Mouse (Mus musculus) adrenal gland, postnatal 10 days (tissue): ENCODE data around the gene 4632433K11Rik. TPM values are rescaled to one million over a fixed set of nuclear protein-coding genes. Genes with fewer than 3 reads are reported as not detected.

Experiments
- DNase-seq: peaks from one replicate; pipeline ENCODE4 v3.0.0; 2021; ENCODE audit warnings: mixed read lengths
- total RNA-seq, 2 experiments: library from RNA; stranded (reverse); gene quantifications; 2 replicates each; pipeline ENCODE4 v1.2.3; 2021

Gene 4632433K11Rik
- total RNA-seq, 2 experiments from 2014 or later = not detected

GRCm38 (mm10) chr7:5020000-5020681 is 13.8 kb upstream of the 4632433K11Rik start, which contains the start of the genes Zfp865 and Ccdc106:
Gene Zfp865, plus strand, starts transcription at chr7:5020376.
Gene Ccdc106, plus strand, starts transcription at chr7:5020553.
- DNase-seq = peak; percentile 99

- no peak for DNase-seq
Measured at GRCm38 (mm10) chr7:5020685-5021084, 13.2 kb upstream of the 4632433K11Rik start.

- no peak for DNase-seq
Measured at GRCm38 (mm10) chr7:5021197-5021596, 12.7 kb upstream of the 4632433K11Rik start.

- DNase-seq = no peak
Measured at GRCm38 (mm10) chr7:5029543-5029942, 4.4 kb upstream of the 4632433K11Rik start.

GRCm38 (mm10) chr7:5029946-5030345 is 4.0 kb upstream of the 4632433K11Rik start:
- no peak for DNase-seq

GRCm38 (mm10) chr7:5030554-5031275 is 3.2 kb upstream of the 4632433K11Rik start:
- DNase-seq = no peak

- DNase-seq = no peak
Measured at GRCm38 (mm10) chr7:5031496-5031895, 2.4 kb upstream of the 4632433K11Rik start.

- no peak for DNase-seq
Measured at GRCm38 (mm10) chr7:5035628-5036027, 1.7 kb downstream of the 4632433K11Rik start.

GRCm38 (mm10) chr7:5036136-5036535 is 2.2 kb downstream of the 4632433K11Rik start:
- no peak for DNase-seq

- no peak for DNase-seq
Measured at GRCm38 (mm10) chr7:5037026-5037425, 3.1 kb downstream of the 4632433K11Rik start.

GRCm38 (mm10) chr7:5037467-5037866 is 3.5 kb downstream of the 4632433K11Rik start:
- no peak for DNase-seq

- peak; percentile 96 for DNase-seq
Measured at GRCm38 (mm10) chr7:5038109-5038732, 4.3 kb downstream of the 4632433K11Rik start, which contains the start of gene Zfp784. Gene Zfp784, minus strand, starts transcription at chr7:5038446.

- DNase-seq = no peak
Measured at GRCm38 (mm10) chr7:5038940-5039339, 5.0 kb downstream of the 4632433K11Rik start.

GRCm38 (mm10) chr7:5044981-5045380 is 11.1 kb downstream of the 4632433K11Rik start:
- no peak for DNase-seq

- DNase-seq = no peak
Measured at GRCm38 (mm10) chr7:5046112-5046511, 12.2 kb downstream of the 4632433K11Rik start.

GRCm38 (mm10) chr7:5047313-5047712 is 13.4 kb downstream of the 4632433K11Rik start:
- DNase-seq = no peak

GRCm38 (mm10) chr7:5051193-5052192 is 17.6 kb downstream of the 4632433K11Rik start, which contains the start of gene Zfp580:
Gene Zfp580, plus strand, starts transcription at chr7:5051538.
- DNase-seq = peak; percentile 88

- DNase-seq = no peak
Measured at GRCm38 (mm10) chr7:5052438-5052837, 18.5 kb downstream of the 4632433K11Rik start.

GRCm38 (mm10) chr7:5052931-5053343 is 19.0 kb downstream of the 4632433K11Rik start:
- DNase-seq = no peak

GRCm38 (mm10) chr7:5053456-5054179 is 19.7 kb downstream of the 4632433K11Rik start:
- DNase-seq = no peak
